Mouse (Mus musculus) cortical plate, adult 2 months (tissue): ENCODE data around the gene Ttbk1. TPM values are rescaled to one million over a fixed set of nuclear protein-coding genes. Genes with fewer than 3 reads are reported as not detected.

Experiments
- H3K27ac ChIP-seq: fragments of 200-500 bp; 2 replicates; pipeline ENCODE4 v1.5.1; 2012; ENCODE audit warnings: low read length, control low read depth, inconsistent platforms; ENCODE audit not compliant: insufficient read depth
- H3K4me1 ChIP-seq: fragments of 200-500 bp; 2 replicates; pipeline ENCODE4 v1.6.1; 2011; ENCODE audit warnings: low read length; ENCODE audit not compliant: control insufficient read depth, insufficient read depth
- H3K4me3 ChIP-seq: fragments of 200-500 bp; 2 replicates; pipeline ENCODE4 v1.5.1; 2011; ENCODE audit warnings: mild to moderate bottlenecking, low read length, control low read depth; ENCODE audit not compliant: insufficient read depth
- CTCF ChIP-seq: fragments of 200-500 bp; IDR thresholded peaks from 2 replicates; pipeline ENCODE4 v1.5.1; 2011; ENCODE audit warnings: mild to moderate bottlenecking, control low read depth, low read length; ENCODE audit not compliant: insufficient read depth; ENCODE audit errors: extremely low read depth
- POLR2A ChIP-seq: fragments of 200-500 bp; IDR thresholded peaks from 2 replicates; pipeline ENCODE4 v1.6.1; 2011; ENCODE audit warnings: mild to moderate bottlenecking, low read length, control low read depth; ENCODE audit not compliant: insufficient read depth; ENCODE audit errors: extremely low read depth
- polyA plus RNA-seq: library from polyadenylated mRNA; depleted of rRNA; stranded (reverse); fragments of >200 nt; gene quantifications from 2 replicates; pipeline ENCODE4 v1.2.3, GENCODE M21; 2012

Ttbk1 gene
- polyA plus RNA-seq, 1 experiment: 57.3 TPM

DNA sequence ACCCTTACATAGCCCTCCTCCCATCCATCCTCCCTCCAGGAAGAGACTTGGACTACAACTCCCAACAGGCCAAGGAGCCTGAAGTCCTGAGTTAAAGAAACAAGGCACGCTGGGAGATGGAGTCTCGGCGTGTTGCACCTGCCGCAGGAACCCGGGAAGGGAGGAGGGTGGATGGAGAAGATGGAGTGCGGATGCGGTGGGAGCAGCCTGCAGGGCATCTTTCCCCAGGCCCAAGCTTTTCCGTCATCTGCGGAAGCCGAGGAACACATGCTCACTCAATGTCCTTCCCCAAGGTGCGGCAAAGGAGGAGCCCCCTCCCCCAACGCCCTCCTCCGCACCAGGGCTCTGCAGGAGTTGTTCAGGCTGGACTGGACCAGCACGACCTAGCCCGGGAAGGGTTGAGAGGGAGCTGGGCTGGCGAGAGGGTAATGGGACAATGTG lies 3.9 kb downstream of the Ttbk1 start:
- H3K27ac ChIP-seq: no peak overlapping the region
- H3K4me1 ChIP-seq: peaks cover 5% of the 10 kb centered on the region
- TF ChIP-seq POLR2A: peak; percentile 53; the same call in 1 of the 2 replicates
- no peak for TF ChIP-seq CTCF
- H3K4me3 ChIP-seq: peak overlapping the region; percentile 64

DNA sequence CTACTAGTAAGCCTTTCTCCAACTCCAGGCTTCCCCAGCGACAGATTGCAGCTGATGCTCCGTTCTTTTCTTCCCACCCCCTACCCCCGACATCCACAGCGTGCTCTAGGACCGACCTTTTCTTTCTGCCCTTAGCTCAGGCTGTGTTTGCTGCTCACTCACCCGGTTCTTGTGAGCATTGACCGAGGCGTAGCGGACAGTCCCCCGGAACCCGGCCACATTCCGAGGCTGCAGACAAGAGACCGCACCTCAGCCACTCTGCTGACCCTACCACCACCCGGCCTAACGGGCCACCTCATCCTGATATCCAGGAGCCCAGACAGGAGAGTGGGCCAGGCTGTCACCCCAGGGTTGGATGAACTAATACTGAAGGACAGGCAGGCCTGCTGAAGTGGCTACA lies 10.2 kb downstream of the Ttbk1 start:
- H3K27ac ChIP-seq: no peak overlapping the region
- no peak for TF ChIP-seq POLR2A
- TF ChIP-seq CTCF: no peak
- no peak overlapping the region for H3K4me3 ChIP-seq
- H3K4me1 ChIP-seq: no peaks in the 10 kb centered on the region

DNA sequence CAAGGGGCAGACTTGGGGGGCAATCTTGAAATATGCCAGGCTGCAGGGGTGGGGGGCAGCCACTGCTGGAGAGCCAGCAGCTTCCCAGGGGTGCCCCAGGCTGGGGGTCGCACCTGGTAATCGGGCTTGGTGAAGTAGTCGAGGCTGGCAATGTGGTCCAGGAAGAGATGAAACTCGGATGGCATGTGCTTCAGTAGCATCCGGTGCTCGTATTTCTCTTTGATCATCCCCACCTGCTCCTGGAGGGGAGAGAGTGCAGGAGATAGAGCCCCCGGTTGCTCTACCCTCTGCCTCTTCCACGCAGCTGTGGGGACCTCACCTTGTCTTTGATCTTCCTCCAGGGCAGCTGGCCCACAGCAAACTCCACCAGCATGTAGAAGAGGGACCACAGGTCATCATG lies 10.9 kb downstream of the Ttbk1 start:
- Histone ChIP-seq H3K4me1 (no peaks in the 10 kb centered on the region), H3K27ac (no peak overlapping the region), H3K4me3 (no peak overlapping the region)
- no peak for TF ChIP-seq CTCF
- TF ChIP-seq POLR2A: no peak

DNA sequence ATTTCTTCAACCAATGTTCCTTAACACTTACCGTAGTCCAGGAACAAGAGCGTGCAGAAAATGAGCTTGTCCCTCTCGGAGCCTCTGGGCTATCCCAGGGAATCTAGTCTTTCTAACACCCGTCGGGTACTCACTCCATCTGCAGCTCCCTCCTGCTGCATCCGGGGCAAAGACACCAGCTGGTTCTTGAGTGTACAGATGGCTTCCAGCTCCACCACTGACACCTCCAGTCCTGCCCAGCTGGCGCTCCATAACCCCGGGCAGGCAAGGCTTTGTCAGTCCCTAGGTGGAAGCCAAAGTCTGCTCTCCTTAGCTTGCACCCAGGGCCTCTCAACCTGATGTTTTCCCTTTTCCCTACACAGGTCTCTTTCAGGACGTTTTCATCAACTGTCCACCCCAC lies 19.6 kb downstream of the Ttbk1 start:
- TF ChIP-seq POLR2A (no peak), CTCF (no peak)
- Histone ChIP-seq H3K4me1 (no peaks in the 10 kb centered on the region), H3K4me3 (no peak overlapping the region), H3K27ac (no peak overlapping the region)

DNA sequence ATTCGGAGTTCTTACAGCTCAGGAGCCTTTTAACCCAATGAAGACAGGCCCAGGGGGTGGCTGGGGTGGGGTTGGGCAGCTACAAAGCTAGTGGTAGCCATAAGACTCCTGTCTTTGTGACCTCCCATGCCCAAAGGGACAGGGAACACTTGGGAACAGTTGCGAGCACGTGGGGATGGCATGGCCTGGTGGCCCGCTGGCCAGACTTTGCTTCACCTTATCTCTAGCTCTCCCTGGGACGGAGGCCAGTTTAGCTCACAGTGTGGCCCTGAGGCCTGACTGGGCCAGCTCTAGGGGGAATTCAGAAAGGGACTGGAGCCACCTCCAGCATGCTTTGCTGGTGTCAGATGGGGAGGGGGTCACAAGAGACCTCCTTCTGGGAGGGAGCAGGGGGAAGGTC lies 25.2 kb downstream of the Ttbk1 start:
- Histone ChIP-seq H3K4me1 (no peaks in the 10 kb centered on the region), H3K4me3 (no peak overlapping the region), H3K27ac (no peak overlapping the region)
- TF ChIP-seq POLR2A: no peak
- no peak for TF ChIP-seq CTCF

DNA sequence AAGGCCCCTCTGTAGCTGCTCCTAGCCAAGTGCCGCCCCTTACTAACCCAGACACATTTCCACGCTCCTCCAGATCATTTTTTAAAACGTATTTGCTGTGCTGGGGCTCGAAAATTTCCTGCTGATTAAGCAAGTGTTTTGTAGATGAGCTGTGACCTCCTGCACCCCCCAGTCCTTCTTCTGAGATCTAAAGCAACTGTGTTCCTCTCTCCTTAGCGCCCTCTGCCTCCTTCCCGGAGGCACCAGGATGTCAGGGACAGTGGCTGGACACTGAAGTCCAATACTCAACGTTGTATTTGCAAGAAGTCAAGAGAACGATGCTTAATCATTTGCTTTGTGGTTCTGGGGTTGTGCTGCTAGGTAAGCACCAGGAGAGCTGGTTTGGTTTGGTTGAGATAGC lies 26.1 kb downstream of the Ttbk1 start:
- TF ChIP-seq CTCF (no peak), POLR2A (no peak)

GRCm38 (mm10) chr17:46460673-46461072 lies 26.8 kb downstream of the Ttbk1 start:
- Histone ChIP-seq H3K4me3 (no peak overlapping the region), H3K4me1 (peaks cover 2% of the 10 kb centered on the region; the same call in 1 of the 2 replicates), H3K27ac (no peak overlapping the region)
- TF ChIP-seq POLR2A: no peak
- no peak for TF ChIP-seq CTCF

More for the DNA sequence above, 26.1 kb downstream of the Ttbk1 start:
- no peak overlapping the region for H3K27ac ChIP-seq
- H3K4me3 ChIP-seq: no peak overlapping the region
- H3K4me1 ChIP-seq: no peaks in the 10 kb centered on the region

DNA sequence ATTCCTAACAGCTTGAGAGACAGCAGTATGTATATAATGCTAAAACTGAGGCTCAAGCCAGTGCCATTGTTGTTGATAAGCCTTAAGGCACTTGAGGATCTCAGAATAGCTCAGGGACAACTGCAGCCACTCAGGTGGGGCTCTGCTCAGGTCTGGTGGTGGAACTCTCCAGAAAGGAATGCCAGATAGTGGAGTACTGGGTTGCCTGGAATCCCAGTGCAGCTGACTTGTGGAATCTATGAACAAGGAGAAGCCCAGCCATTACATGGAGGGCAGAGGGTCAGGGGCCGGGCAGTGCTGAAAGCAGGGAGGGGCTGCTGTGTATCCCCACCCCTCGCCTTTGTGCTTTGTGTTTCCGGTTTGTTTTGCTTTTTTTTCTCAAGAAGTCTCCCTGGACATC lies 29.0 kb downstream of the Ttbk1 start:
- TF ChIP-seq POLR2A: no peak
- TF ChIP-seq CTCF: no peak
- Histone ChIP-seq H3K4me3 (no peak overlapping the region), H3K27ac (no peak overlapping the region), H3K4me1 (peaks cover 5% of the 10 kb centered on the region; the same call in 1 of the 2 replicates)

- Histone ChIP-seq H3K27ac (no peak overlapping the region), H3K4me1 (peaks cover 6% of the 10 kb centered on the region; the same call in 1 of the 2 replicates), H3K4me3 (no peak overlapping the region)
- TF ChIP-seq POLR2A (no peak), CTCF (peak; percentile 43)
Measured at GRCm38 (mm10) chr17:46457791-46458190, 29.7 kb downstream of the Ttbk1 start.

DNA sequence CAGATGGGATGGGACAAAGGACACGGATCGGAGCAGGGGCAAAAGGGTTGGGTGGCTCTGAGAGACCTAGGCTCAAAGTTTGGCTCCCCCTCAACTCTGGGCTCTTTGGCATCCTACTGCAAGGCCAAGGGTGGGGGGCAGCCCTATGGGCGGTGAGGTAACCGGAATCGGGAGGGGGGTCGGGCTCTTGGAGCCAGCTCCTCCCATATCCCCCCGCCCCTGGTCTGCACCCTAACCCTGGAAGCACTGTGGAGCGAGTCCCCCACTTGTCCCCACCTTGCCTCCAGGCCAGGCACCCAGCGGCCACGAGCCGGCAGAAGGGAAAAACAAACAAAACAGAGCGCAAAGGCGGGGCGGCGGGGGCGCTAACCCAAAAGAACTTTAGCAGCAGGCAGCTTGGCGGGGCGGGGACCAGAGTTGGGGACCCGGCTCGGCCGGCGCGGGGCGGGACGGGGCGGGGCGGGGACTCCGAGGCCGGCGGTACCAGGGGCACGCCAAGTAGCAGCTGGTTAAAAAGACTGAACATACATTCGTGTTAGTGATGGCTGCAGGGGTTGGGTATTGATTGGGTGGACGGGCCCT lies 32.3 kb downstream of the Ttbk1 start:
- no peak overlapping the region for H3K27ac ChIP-seq
- H3K4me1 ChIP-seq: peaks cover 6% of the 10 kb centered on the region; the same call in 1 of the 2 replicates
- no peak overlapping the region for H3K4me3 ChIP-seq
- no peak for TF ChIP-seq POLR2A
- TF ChIP-seq CTCF: no peak

DNA sequence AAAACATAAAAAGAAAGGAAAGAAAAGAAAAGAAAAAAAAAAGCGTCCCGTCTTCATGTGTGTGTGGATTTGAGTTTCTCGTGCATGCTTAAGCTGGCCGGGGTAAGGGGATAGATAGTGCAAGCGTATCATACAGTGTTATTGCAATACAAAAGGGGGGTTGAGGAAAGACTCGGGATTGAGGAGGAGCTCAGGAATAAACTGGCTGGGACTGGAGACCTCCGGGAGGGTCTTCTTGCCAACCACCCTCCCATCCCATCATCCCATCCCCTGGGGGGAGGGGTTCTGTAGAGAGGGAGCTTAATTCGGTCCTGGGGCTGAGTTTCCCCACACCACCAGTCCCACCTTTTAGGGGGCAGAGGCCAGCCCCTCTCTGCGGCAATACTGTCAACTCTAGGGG lies 32.9 kb downstream of the Ttbk1 start:
- peaks cover 6% of the 10 kb centered on the region; the same call in 1 of the 2 replicates for H3K4me1 ChIP-seq
- no peak for TF ChIP-seq CTCF
- no peak for TF ChIP-seq POLR2A
- H3K4me3 ChIP-seq: no peak overlapping the region
- H3K27ac ChIP-seq: no peak overlapping the region
